Mouse (Mus musculus): ENCODE measurements around the gene Fancf. TPM values are rescaled to one million over a fixed set of nuclear protein-coding genes. Genes with fewer than 3 reads are reported as not detected.

Fancf gene
- total and polyA plus RNA-seq, 3 experiments = 3.7 to 6.2 (median 3.8) TPM

GRCm38 (mm10) chr7:51861250-51862096, 594 bp downstream of the Fancf start, which contains the start of gene Gas2 (continued):
- TF ChIP-seq MAFK (IDR thresholded peaks at IDR 0.05; ENCODE audit: insufficient replicate concordance, low read length) = no peak

GRCm38 (mm10) chr7:51851890-51852507, 10.1 kb downstream of the Fancf start:
- in situ Hi-C loops (cut with MboI; ENCODE audit: low pct_ligation_motif_present, low pct_unique_long_range_greater_than_20kb, low sequenced_read_pairs) = no loop called here
- dilution Hi-C loops (cut with MboI; ENCODE audit: extremely low pct_ligation_motif_present, extremely low pct_unique_long_range_greater_than_20kb, low sequenced_read_pairs) = no loop called here
- Histone ChIP-seq H3K4me1 (ENCODE audit: control insufficient read depth in 1 of 2, insufficient read depth in 2 of 2) (no peaks in the 10 kb centered on the region), H3K4me3 (replicated peaks in 1 of 3; ENCODE audit: low read depth in 2 of 3, low read length in 2 of 3, poor library complexity in 1 of 3) (no peak overlapping the region), H3K27ac (ENCODE audit: insufficient read depth, low read depth) (no peak overlapping the region), H3K4me2 (ENCODE audit: insufficient read depth, low read depth, poor library complexity, severe bottlenecking) (no peak overlapping the region), H3K9ac (ENCODE audit: insufficient read depth, low read depth) (no peak overlapping the region), H3K79me2 (replicated peaks; ENCODE audit: control insufficient read depth, extremely low read depth, insufficient read depth, poor library complexity, severe bottlenecking) (no peaks in the 10 kb centered on the region), H3K9me3 (replicated peaks; ENCODE audit: low read length) (peaks cover 5% of the 10 kb centered on the region), H3K27me3 (replicated peaks) (no peaks in the 10 kb centered on the region), H3K36me3 (replicated peaks in 1 of 2; ENCODE audit: control insufficient read depth in 1 of 2, insufficient read depth in 1 of 2, low read length in 1 of 2) (no peaks in the 10 kb centered on the region)
- no peak for TF ChIP-seq JUND (conservative IDR thresholded peaks at IDR 0.05; ENCODE audit: low read depth, low read length)
- TF ChIP-seq ZMIZ1 (IDR thresholded peaks at IDR 0.05; ENCODE audit: low read depth, low read length) = no peak
- TF ChIP-seq TBP (conservative IDR thresholded peaks at IDR 0.05; ENCODE audit: low read depth, low read length) = no peak
- TF ChIP-seq CHD1 (IDR thresholded peaks at IDR 0.05; ENCODE audit: low read depth, low read length) = no peak
- TF ChIP-seq CHD2 (IDR thresholded peaks at IDR 0.05; ENCODE audit: low read length) = no peak
- no peak for TF ChIP-seq MAZ (IDR thresholded peaks at IDR 0.05; ENCODE audit: low read depth, low read length)
- no peak for TF ChIP-seq USF2 (conservative IDR thresholded peaks at IDR 0.05; ENCODE audit: low read depth, low read length)
- TF ChIP-seq CTCF (conservative IDR thresholded peaks at IDR 0.05 in 1 of 2, IDR thresholded peaks at IDR 0.05 in 1 of 2; ENCODE audit: low read depth in 2 of 2, low read length in 2 of 2) = no peak
- TF ChIP-seq UBTF (IDR thresholded peaks at IDR 0.05; ENCODE audit: low read depth, low read length) = no peak
- TF ChIP-seq GABPA (IDR thresholded peaks at IDR 0.05; ENCODE audit: insufficient replicate concordance, low read depth, low read length) = no peak
- no peak for TF ChIP-seq PAX5 (IDR thresholded peaks at IDR 0.05; ENCODE audit: low read length)
- no peak for TF ChIP-seq RAD21 (IDR thresholded peaks at IDR 0.05; ENCODE audit: low read depth, low read length)
- no peak for TF ChIP-seq E2F4 (IDR thresholded peaks at IDR 0.05; ENCODE audit: insufficient replicate concordance, low read depth, low read length)
- TF ChIP-seq ELF1 (IDR thresholded peaks at IDR 0.05; ENCODE audit: low read depth, low read length) = no peak
- no peak for TF ChIP-seq HCFC1 (IDR thresholded peaks at IDR 0.05; ENCODE audit: low read depth, low read length)
- TF ChIP-seq MAX (IDR thresholded peaks at IDR 0.05; ENCODE audit: low read length) = no peak
- TF ChIP-seq JUN (IDR thresholded peaks at IDR 0.05; ENCODE audit: insufficient read depth, low read depth, low read length) = no peak
- TF ChIP-seq ZKSCAN1 (IDR thresholded peaks at IDR 0.05; ENCODE audit: borderline replicate concordance, low read depth, low read length) = no peak
- no peak for DNase-seq (ENCODE audit: extremely low read depth)

All from CH12.LX (cell line).